Mouse (Mus musculus) lung, embryonic 15.5 days (tissue): ENCODE results near the gene Zswim9. TPM values are rescaled to one million over a fixed set of nuclear protein-coding genes. Genes with fewer than 3 reads are reported as not detected.

Experiments
- ATAC-seq: fragments of 200-750 bp; cut with Nextera tagmentation; 2 replicates; pipeline ENCODE4 v1.8.0; 2017; ENCODE audit warnings: moderate number of reproducible peaks, borderline replicate concordance; ENCODE audit not compliant: low FRiP score, low TSS enrichment; ENCODE audit errors: extremely low read depth
- H3K27ac ChIP-seq: fragments of 300-500 bp; sonication (generic); 2 replicates; pipeline ENCODE4 v1.5.1; 2015; ENCODE audit warnings: moderate library complexity, mild to moderate bottlenecking, inconsistent platforms
- H3K27me3 ChIP-seq: fragments of 300-500 bp; sonication (generic); 2 replicates; pipeline ENCODE4 v1.6.1; 2015; ENCODE audit warnings: inconsistent platforms
- H3K36me3 ChIP-seq: fragments of 300-500 bp; sonication (generic); 2 replicates; pipeline ENCODE4 v1.6.1; 2015; ENCODE audit warnings: inconsistent platforms
- H3K4me1 ChIP-seq: fragments of 300-500 bp; sonication (generic); 2 replicates; pipeline ENCODE4 v1.6.1; 2015; ENCODE audit warnings: inconsistent platforms
- H3K4me2 ChIP-seq: fragments of 300-500 bp; sonication (generic); 2 replicates; pipeline ENCODE4 v1.6.1; 2015; ENCODE audit warnings: inconsistent platforms, mild to moderate bottlenecking, moderate library complexity
- H3K4me3 ChIP-seq: fragments of 300-500 bp; sonication (generic); 2 replicates; pipeline ENCODE4 v1.5.1; 2015; ENCODE audit warnings: mild to moderate bottlenecking, inconsistent platforms
- H3K9ac ChIP-seq: fragments of 300-500 bp; sonication (generic); 2 replicates; pipeline ENCODE4 v1.6.1; 2015; ENCODE audit warnings: inconsistent platforms
- H3K9me3 ChIP-seq: fragments of 300-500 bp; sonication (generic); 2 replicates; pipeline ENCODE4 v1.6.1; 2016; ENCODE audit warnings: inconsistent platforms
- WGBS: fragments of 180-500 bp; shearing (Covaris S2); methylation state at CpG from one replicate; pipeline ENCODE4 v1.1.7; 2015; 5-methylcytosine and 5-hydroxymethylcytosine counted together
- polyA plus RNA-seq: library from polyadenylated mRNA; unstranded; fragments of >200 nt; fragmentation: Nextera tagmentation; extraction: Ambion mirVana; gene quantifications from 2 replicates; pipeline ENCODE4 v1.2.1, GENCODE M21; 2015

The Zswim9 gene
- polyA plus RNA-seq, result 8.5 and 10.0 TPM in 2 replicates

DNA sequence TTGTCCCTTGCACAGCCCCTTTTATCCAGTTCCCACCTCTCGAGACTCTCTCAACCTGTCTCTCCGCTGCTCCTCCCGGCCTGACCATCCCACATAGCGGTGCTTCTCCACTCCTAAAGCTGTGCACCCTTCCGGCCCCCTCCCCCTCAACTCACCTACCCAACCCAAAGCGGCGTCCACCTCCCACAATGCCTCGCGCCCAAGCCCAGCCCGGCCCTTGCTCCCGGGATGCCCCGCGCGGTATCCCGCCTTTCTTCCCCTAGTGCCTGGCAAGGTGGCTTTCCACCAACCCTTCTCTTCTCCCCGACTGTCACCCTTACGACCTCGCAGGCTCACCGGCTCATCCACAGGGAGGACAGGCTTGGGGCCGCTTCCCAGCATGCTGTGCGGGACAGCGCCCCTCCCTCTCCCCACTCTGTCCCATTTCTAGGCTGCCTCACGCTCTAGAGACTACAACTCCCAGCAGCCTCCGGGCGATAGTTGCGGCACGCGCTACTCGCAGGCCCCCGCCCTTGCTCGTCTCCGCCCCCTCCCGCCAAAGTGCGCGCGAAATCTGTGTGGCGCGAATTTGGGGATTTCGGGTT lies at the start of gene Zswim9:
TSS of gene Zswim9 (minus strand) at position 414 of the 584 bp plus-strand sequence.
- Histone ChIP-seq H3K27ac (peak within 1 kb of the TSS; percentile 89), H3K27me3 (no peaks in the 10 kb centered on the region), H3K4me2 (peak within 1 kb of the TSS; percentile 78), H3K36me3 (peaks cover 47% of the 10 kb centered on the region), H3K4me3 (peak within 1 kb of the TSS; percentile 79), H3K4me1 (peaks cover 6% of the 10 kb centered on the region), H3K9ac (peak within 1 kb of the TSS; percentile 75), H3K9me3 (no peaks in the 10 kb centered on the region)
- WGBS, result under 1% methylated on average over 39 of the region's 39 CpGs
- peak; percentile 99 for ATAC-seq

DNA sequence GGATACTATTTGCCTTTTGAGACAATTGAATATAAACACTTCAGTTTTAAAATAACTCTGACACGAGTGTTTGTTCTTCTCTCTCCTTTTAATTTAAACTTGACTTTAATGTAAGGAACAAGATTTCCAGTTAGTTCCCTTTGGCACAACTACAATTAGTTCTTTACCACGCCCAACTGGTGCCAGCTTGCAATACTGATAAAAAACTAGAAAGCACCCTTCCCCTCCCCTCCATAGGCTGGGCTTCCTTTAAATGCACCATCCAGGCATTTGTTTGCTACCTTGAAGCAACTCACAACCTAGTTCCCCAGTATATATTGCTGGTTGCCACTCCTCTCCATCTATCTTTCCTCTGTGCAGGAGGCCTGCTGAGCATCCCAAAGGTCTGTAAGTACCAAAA lies 45.8 kb upstream of the Zswim9 start, which contains the start of gene Pla2g4c:
TSS of gene Pla2g4c (plus strand) at position 340 of the 400 bp plus-strand sequence.
- ATAC-seq, result no peak
- WGBS, result 61% methylated on average over 2 of the region's 2 CpGs

DNA sequence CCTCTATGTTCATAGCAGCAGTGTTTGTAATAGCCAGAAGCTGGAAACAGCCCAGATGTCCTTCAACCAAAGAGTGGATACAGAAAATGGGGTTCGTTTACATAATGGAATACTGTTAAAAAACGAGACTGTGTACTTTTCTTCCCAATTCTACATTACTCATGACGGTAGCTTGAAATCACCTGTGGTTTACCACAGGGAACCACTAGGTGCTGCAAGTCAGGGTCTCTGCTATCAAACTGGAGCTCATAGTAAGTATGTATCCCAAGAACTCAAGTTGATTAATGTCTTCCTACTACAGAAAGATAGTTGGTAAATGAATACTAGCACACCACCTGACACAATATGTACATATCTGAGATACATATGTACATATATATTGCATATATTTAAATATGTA lies 42.9 kb upstream of the Zswim9 start:
- Histone ChIP-seq H3K4me2 (no peak overlapping the region), H3K9ac (no peak overlapping the region), H3K36me3 (no peaks in the 10 kb centered on the region), H3K27me3 (no peaks in the 10 kb centered on the region), H3K9me3 (no peaks in the 10 kb centered on the region), H3K27ac (no peak overlapping the region), H3K4me1 (no peaks in the 10 kb centered on the region), H3K4me3 (no peak overlapping the region)
- no peak for ATAC-seq
- WGBS, result 78% methylated on average over 3 of the region's 3 CpGs

More for the DNA sequence above, 45.8 kb upstream of the Zswim9 start, which contains the start of gene Pla2g4c:
- Histone ChIP-seq H3K27me3 (no peaks in the 10 kb centered on the region), H3K9me3 (no peaks in the 10 kb centered on the region), H3K4me1 (no peaks in the 10 kb centered on the region), H3K9ac (no peak within 1 kb of the TSS), H3K36me3 (no peaks in the 10 kb centered on the region), H3K4me3 (no peak within 1 kb of the TSS), H3K27ac (no peak within 1 kb of the TSS), H3K4me2 (no peak within 1 kb of the TSS)

DNA sequence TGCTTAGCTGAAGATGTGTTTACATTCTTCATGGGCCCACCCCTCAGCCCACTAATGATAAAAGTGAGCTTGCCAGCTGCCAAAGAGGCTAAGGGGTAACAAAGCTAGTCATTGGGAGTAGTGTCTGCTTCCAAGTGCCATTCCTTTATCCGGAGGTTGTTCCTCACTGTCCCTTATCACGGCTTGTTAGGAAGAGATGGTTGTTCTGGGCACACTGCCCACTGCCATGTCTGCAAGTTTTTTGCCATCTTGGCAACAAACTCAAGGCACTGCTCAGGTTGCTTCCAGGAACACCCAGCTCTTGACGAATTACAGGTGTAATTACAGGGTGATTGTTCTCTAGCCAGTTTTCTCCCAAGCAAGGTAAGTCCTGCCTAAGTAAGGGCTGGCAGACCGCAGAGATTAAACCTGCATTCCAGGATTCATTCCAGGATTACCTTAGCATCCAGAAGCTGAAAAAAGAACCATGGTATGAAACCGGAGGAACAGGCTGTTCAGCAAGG lies 35.6 kb upstream of the Zswim9 start:
- Histone ChIP-seq H3K9me3 (no peaks in the 10 kb centered on the region), H3K27me3 (no peaks in the 10 kb centered on the region), H3K4me3 (no peak overlapping the region), H3K9ac (no peak overlapping the region), H3K4me2 (no peak overlapping the region), H3K27ac (no peak overlapping the region), H3K36me3 (peaks cover 39% of the 10 kb centered on the region), H3K4me1 (no peaks in the 10 kb centered on the region)
- ATAC-seq, result no peak
- 63% methylated on average over 5 of the region's 5 CpGs for WGBS

DNA sequence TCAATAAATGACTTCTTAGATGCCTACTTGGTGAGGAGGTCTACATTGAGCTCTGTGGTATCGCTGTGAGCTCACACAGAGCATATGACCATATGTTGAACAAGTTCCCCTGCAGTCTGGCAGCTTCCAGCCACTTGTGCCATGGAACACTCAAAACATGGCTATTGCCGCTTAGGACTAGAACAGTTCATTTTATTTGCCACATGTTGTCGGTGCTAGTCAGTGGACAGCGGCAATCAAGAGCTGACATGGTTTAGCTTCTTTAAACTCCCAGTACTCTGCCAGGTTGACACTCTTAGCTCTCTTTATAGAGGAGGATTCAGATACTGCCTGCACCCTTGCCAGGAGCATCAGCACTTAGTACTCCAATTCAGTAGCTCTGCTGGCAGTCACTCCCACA lies 32.9 kb upstream of the Zswim9 start:
- Histone ChIP-seq H3K4me3 (no peak overlapping the region), H3K9me3 (no peaks in the 10 kb centered on the region), H3K27ac (no peak overlapping the region), H3K27me3 (no peaks in the 10 kb centered on the region), H3K4me1 (no peaks in the 10 kb centered on the region), H3K36me3 (peaks cover 64% of the 10 kb centered on the region), H3K4me2 (no peak overlapping the region), H3K9ac (no peak overlapping the region)
- 94% methylated on average over 4 of the region's 4 CpGs for WGBS
- ATAC-seq, result no peak

DNA sequence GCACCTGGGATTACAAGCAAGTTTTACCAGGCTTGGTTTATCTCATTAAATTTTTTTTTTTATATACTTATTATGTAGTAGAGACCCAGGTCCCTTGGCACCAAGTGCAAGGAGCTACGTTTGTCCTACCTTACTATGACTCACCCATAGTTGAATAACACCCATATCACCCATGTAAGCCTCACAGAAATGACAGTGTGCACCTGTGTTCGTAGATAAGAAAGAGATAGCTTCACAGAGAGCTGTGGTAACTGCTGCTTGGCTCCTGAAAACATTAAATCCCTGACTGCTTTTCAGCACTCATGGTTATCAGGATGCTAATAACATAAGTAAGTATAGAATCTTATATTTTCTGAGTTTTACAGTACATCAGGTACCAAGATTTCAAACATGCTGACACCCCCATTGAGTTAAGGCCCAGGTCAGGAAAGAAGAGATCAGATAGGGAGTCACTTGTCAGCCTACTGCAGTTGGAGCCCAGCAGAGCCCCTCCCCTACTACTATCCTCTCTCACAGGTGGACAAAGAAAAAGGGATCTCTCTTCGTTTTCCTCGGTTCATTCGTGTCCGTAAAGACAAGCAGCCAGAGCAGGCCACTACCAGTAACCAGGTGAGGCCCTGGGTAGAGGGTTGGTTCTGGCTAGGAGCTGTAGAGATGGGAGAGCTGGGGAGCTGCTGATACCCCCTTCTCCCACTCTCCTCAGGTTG lies 32.1 kb upstream of the Zswim9 start:
- H3K4me3 ChIP-seq, result no peak overlapping the region
- ATAC-seq, result no peak
- H3K27me3 ChIP-seq, result no peaks in the 10 kb centered on the region
- H3K4me1 ChIP-seq, result no peaks in the 10 kb centered on the region
- 93% methylated on average over 6 of the region's 6 CpGs for WGBS
- no peaks in the 10 kb centered on the region for H3K9me3 ChIP-seq
- H3K4me2 ChIP-seq, result no peak overlapping the region
- H3K27ac ChIP-seq, result no peak overlapping the region
- H3K9ac ChIP-seq, result no peak overlapping the region
- peaks cover 72% of the 10 kb centered on the region for H3K36me3 ChIP-seq

DNA sequence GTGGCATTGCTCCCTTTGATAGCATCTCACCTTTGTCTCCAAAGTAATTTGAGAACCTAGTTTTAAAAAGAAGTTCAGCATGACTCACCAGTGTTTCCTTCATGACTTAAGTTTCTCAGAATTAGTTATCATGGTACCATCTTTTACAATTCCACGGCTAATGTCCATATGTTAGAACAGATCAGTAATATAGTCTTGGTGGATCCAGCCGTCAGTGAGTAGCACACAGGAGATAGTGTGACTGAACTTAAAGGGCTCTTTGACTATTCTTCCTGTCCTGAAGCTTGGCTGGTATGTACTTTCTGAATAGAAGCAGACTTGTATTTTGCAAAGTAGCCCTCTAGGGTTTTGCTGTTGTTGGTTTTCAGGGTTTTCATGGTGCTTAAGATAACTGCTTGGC lies 30.9 kb upstream of the Zswim9 start:
- H3K27me3 ChIP-seq, result no peaks in the 10 kb centered on the region
- 86% methylated on average over 2 of the region's 2 CpGs for WGBS
- no peak overlapping the region for H3K4me3 ChIP-seq

DNA sequence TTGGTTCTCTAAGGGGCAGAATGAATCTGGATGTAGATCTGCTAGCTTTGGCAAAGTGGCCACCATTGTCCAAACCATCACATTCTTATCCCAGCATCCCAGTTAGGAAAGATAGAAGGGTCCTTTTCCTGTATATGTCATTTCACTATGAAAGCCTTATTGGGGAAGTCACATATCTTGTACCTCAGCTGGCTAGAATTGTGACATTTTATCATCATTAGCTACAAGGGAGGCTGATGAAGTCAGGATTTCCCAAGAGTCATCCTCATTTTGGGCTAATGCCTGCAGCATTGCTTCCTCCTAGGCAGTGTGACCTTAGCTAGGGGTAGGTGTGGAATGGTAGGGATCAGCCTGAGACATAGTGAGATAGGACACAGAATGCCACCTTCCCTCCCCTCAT lies 24.9 kb upstream of the Zswim9 start:
- no peak overlapping the region for H3K4me3 ChIP-seq
- H3K4me1 ChIP-seq, result no peaks in the 10 kb centered on the region
- H3K9ac ChIP-seq, result no peak overlapping the region
- ATAC-seq, result no peak
- H3K36me3 ChIP-seq, result peaks cover 92% of the 10 kb centered on the region
- H3K4me2 ChIP-seq, result no peak overlapping the region
- H3K27me3 ChIP-seq, result no peaks in the 10 kb centered on the region
- H3K9me3 ChIP-seq, result no peaks in the 10 kb centered on the region
- H3K27ac ChIP-seq, result no peak overlapping the region

More for the DNA sequence above, 30.9 kb upstream of the Zswim9 start:
- Histone ChIP-seq H3K9me3 (no peaks in the 10 kb centered on the region), H3K36me3 (peaks cover 82% of the 10 kb centered on the region), H3K27ac (no peak overlapping the region), H3K4me2 (no peak overlapping the region), H3K4me1 (no peaks in the 10 kb centered on the region), H3K9ac (no peak overlapping the region)
- no peak for ATAC-seq

DNA sequence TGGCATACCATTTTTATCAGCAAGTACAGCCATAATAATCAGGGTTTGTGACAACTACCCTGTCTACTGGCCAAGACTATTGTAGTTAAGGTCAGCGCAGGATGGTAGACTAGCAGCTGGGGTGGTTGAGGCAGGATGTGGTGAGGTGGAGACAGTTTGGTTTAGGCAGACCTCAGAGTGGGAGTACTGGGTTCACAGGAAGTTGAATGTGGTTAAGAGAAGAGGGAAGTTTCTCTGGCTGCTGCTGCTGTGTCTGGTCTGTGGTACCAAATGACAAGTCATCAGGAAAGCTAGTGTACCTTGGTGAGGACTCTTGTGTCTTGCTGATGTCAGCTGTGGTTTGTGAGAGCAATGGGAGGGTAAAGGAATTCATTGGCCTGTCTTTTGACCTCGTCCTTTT lies 24.3 kb upstream of the Zswim9 start:
- H3K9me3 ChIP-seq, result no peaks in the 10 kb centered on the region
- H3K27me3 ChIP-seq, result no peaks in the 10 kb centered on the region
- no peak overlapping the region for H3K4me3 ChIP-seq
- no peak overlapping the region for H3K9ac ChIP-seq
- H3K36me3 ChIP-seq, result peaks cover 91% of the 10 kb centered on the region
- no peak overlapping the region for H3K4me2 ChIP-seq
- ATAC-seq, result no peak
- no peaks in the 10 kb centered on the region for H3K4me1 ChIP-seq
- 65% methylated on average over 2 of the region's 2 CpGs for WGBS
- no peak overlapping the region for H3K27ac ChIP-seq

DNA sequence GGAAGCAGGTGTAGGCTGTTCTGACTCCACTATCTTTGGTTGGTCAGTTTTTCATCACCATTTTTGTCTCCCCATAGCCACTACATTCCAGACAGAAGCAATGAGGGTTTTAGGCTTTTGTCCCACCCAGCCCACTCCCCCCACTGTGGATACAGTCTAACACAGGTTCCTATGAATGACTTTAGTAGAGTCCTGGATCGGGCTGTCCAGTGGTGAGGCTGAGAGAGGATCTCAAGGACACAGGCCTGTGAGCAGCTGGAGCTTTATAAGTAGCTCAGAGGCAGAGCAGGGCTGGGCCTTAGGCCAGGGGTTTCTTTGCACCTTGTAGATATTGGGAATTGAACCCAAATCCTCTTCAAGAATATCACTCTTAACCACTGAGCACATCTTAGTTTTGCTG lies 23.1 kb upstream of the Zswim9 start:
- no peak overlapping the region for H3K9ac ChIP-seq
- no peak for ATAC-seq
- no peak overlapping the region for H3K27ac ChIP-seq
- H3K27me3 ChIP-seq, result no peaks in the 10 kb centered on the region
- H3K4me1 ChIP-seq, result no peaks in the 10 kb centered on the region
- H3K36me3 ChIP-seq, result peaks cover 94% of the 10 kb centered on the region
- no peak overlapping the region for H3K4me2 ChIP-seq
- no peaks in the 10 kb centered on the region for H3K9me3 ChIP-seq
- H3K4me3 ChIP-seq, result no peak overlapping the region
- WGBS, result 92% methylated on average over 1 of the region's 1 CpGs

DNA sequence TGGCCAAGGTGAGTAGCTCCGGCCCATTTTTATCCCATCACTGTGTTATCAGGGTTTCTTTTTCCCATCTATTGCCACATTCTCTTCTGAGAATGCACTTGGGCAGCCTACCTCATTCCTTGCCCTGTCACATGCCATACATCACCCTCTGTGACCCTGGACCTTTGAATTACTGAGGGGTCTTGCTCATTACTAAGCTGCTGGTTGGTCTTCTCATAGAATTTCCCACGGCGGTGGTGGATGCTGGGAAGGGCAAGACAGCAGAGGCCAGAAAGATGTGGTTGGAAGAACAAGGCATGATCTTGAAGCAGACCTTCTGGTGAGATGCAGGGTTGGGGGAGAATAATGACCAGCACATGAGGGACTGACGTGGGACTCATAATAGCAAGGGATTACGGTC lies 20.3 kb upstream of the Zswim9 start:
- ATAC-seq, result no peak
- no peak overlapping the region for H3K4me2 ChIP-seq
- H3K9ac ChIP-seq, result no peak overlapping the region
- no peaks in the 10 kb centered on the region for H3K27me3 ChIP-seq
- no peak overlapping the region for H3K4me3 ChIP-seq
- H3K4me1 ChIP-seq, result no peaks in the 10 kb centered on the region
- peaks cover 97% of the 10 kb centered on the region for H3K36me3 ChIP-seq
- H3K9me3 ChIP-seq, result no peaks in the 10 kb centered on the region
- H3K27ac ChIP-seq, result no peak overlapping the region
- 96% methylated on average over 5 of the region's 5 CpGs for WGBS

DNA sequence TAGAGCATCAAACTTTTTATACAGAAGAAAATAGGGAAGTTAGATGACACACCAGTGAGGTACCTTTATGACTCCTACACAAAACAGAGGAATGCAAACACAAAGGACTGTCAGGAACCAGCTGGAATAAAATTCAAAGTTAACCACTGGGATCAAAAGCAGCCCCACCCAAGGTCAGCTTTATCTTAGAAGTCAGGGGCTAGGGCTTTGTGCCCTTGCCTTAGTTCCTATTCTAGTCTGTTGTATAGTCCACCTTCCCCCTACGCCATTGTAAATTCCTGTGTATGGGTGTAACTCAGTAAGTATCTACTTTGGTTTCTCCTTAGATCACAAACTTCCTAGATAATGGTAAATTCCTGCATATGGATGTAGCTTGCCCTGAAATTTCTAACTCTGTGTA lies 19.1 kb upstream of the Zswim9 start:
- Histone ChIP-seq H3K27me3 (no peaks in the 10 kb centered on the region), H3K27ac (no peak overlapping the region), H3K4me3 (no peak overlapping the region), H3K9ac (no peak overlapping the region), H3K4me2 (no peak overlapping the region), H3K4me1 (no peaks in the 10 kb centered on the region), H3K9me3 (no peaks in the 10 kb centered on the region), H3K36me3 (peaks cover 97% of the 10 kb centered on the region)
- ATAC-seq, result no peak
- 97% methylated on average over 1 of the region's 1 CpGs for WGBS
